Mouse (Mus musculus) midbrain, embryonic 10.5 days (tissue): ENCODE data around the gene Kcnh1. TPM values are rescaled to one million over a fixed set of nuclear protein-coding genes. Genes with fewer than 3 reads are reported as not detected.

Experiments
- DNase-seq: peaks from one replicate; pipeline ENCODE4 v3.0.0-alpha.2; 2017; ENCODE audit warnings: low spot score
- H3K27ac ChIP-seq: fragments of 300-500 bp; sonication (generic); replicated peaks from 2 replicates; pipeline ENCODE4 v1.5.1; 2016; ENCODE audit warnings: mild to moderate bottlenecking
- H3K27me3 ChIP-seq: fragments of 300-500 bp; sonication (generic); 2 replicates; pipeline ENCODE4 v1.6.1; 2016; ENCODE audit warnings: low read depth, mild to moderate bottlenecking; ENCODE audit not compliant: poor library complexity, severe bottlenecking
- H3K36me3 ChIP-seq: fragments of 300-500 bp; sonication (generic); 2 replicates; pipeline ENCODE4 v1.6.1; 2016; ENCODE audit warnings: mild to moderate bottlenecking, moderate library complexity
- H3K4me1 ChIP-seq: fragments of 300-500 bp; sonication (generic); 2 replicates; pipeline ENCODE4 v1.6.1; 2016
- H3K4me3 ChIP-seq: fragments of 300-500 bp; sonication (generic); 2 replicates; pipeline ENCODE4 v1.5.1; 2016; ENCODE audit warnings: mild to moderate bottlenecking, moderate library complexity
- H3K9me3 ChIP-seq: fragments of 300-500 bp; sonication (generic); replicated peaks from 2 replicates; pipeline ENCODE4 v1.6.1; 2016; ENCODE audit warnings: mild to moderate bottlenecking
- WGBS: fragments of 180-500 bp; shearing (Covaris S2); methylation state at CpG from one replicate; pipeline ENCODE4 v1.1.7; 2016; 5-methylcytosine and 5-hydroxymethylcytosine counted together
- polyA plus RNA-seq: library from polyadenylated mRNA; unstranded; fragments of >200 nt; fragmentation: Nextera tagmentation; extraction: Ambion mirVana; gene quantifications from 2 replicates; pipeline ENCODE4 v1.2.1, GENCODE M21; 2016

The Kcnh1 gene
- polyA plus RNA-seq, 1 experiment from 2014 or later: 0.32 TPM

GRCm38 (mm10) chr1:192207956-192208355 lies 17.4 kb downstream of the Kcnh1 start:
- Histone ChIP-seq H3K4me1 (no peaks in the 10 kb centered on the region), H3K4me3 (no peak overlapping the region), H3K27me3 (no peaks in the 10 kb centered on the region), H3K36me3 (no peaks in the 10 kb centered on the region), H3K9me3 (no peaks in the 10 kb centered on the region), H3K27ac (no peak overlapping the region)
- no peak for DNase-seq
- WGBS: 76% methylated on average over 5 of the region's 5 CpGs

GRCm38 (mm10) chr1:192212448-192212847 lies 21.9 kb downstream of the Kcnh1 start:
- no peaks in the 10 kb centered on the region for H3K36me3 ChIP-seq
- no peaks in the 10 kb centered on the region for H3K9me3 ChIP-seq
- H3K27ac ChIP-seq: no peak overlapping the region
- WGBS: 72% methylated on average over 2 of the region's 2 CpGs
- H3K27me3 ChIP-seq: no peaks in the 10 kb centered on the region
- H3K4me1 ChIP-seq: no peaks in the 10 kb centered on the region
- DNase-seq: no peak
- no peak overlapping the region for H3K4me3 ChIP-seq

DNA sequence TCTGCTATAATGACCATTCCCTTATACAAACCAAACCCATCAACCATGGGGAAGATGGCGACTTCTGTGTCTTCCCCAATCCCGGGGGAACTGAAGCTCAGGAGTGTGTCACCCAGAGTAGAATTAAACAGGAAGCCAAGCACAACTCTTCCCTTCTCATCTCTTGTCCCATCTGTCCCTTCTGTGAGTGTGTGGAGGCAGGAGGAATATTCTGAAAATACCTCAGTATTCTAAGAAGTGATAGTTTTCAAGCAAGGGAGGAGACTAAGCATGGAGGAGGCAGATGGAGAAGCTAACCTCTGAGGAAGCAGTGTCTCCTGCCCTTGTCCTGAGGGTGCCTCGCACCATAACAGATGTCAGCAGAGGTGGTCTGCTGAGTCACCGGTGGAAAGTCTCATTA lies 24.1 kb downstream of the Kcnh1 start:
- Histone ChIP-seq H3K9me3 (no peaks in the 10 kb centered on the region), H3K27ac (no peak overlapping the region), H3K36me3 (no peaks in the 10 kb centered on the region), H3K4me1 (no peaks in the 10 kb centered on the region), H3K4me3 (no peak overlapping the region), H3K27me3 (no peaks in the 10 kb centered on the region)
- WGBS: 92% methylated on average over 4 of the region's 4 CpGs
- DNase-seq: no peak

- Histone ChIP-seq H3K4me3 (no peak overlapping the region), H3K9me3 (no peaks in the 10 kb centered on the region), H3K4me1 (no peaks in the 10 kb centered on the region; the same call in 1 of the 2 replicates), H3K27ac (no peak overlapping the region), H3K36me3 (no peaks in the 10 kb centered on the region), H3K27me3 (no peaks in the 10 kb centered on the region)
- 73% methylated on average over 2 of the region's 2 CpGs for WGBS
- no peak for DNase-seq
Observed at GRCm38 (mm10) chr1:192220156-192220555, 29.6 kb downstream of the Kcnh1 start.

GRCm38 (mm10) chr1:192224161-192224560 lies 33.6 kb downstream of the Kcnh1 start:
- H3K27me3 ChIP-seq: no peaks in the 10 kb centered on the region
- 46% methylated on average over 4 of the region's 4 CpGs for WGBS
- H3K36me3 ChIP-seq: no peaks in the 10 kb centered on the region
- no peaks in the 10 kb centered on the region; the same call in 1 of the 2 replicates for H3K4me1 ChIP-seq
- no peak overlapping the region for H3K27ac ChIP-seq
- H3K9me3 ChIP-seq: peaks cover 6% of the 10 kb centered on the region; the same call in 1 of the 2 replicates
- H3K4me3 ChIP-seq: no peak overlapping the region
- no peak for DNase-seq

DNA sequence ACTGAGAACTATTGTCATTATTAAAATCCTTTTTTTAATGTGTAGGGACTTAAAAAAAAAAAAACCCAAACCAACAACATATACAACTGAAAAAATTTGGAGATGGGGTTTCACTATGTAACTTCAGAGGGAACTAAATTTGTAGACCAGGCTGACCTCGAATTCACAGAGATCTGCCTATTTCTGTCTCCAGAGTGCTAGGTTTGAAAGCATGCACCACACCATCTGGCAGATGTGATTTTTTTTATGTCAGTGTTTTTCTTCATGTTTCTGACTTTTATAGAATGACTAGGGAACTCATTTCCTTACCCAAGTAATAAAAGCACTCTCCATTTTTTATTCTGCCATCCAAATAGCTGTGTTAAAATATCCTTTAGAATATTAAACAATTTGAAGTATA lies 42.1 kb downstream of the Kcnh1 start:
- Histone ChIP-seq H3K9me3 (peaks cover 6% of the 10 kb centered on the region; the same call in 1 of the 2 replicates), H3K27me3 (no peaks in the 10 kb centered on the region), H3K27ac (no peak overlapping the region), H3K4me3 (no peak overlapping the region), H3K4me1 (0 out of 2 replicates have a peak, but pooled peaks cover 3% of the 10 kb centered on the region), H3K36me3 (no peaks in the 10 kb centered on the region)
- DNase-seq: no peak
- WGBS: 70% methylated on average over 1 of the region's 1 CpGs

DNA sequence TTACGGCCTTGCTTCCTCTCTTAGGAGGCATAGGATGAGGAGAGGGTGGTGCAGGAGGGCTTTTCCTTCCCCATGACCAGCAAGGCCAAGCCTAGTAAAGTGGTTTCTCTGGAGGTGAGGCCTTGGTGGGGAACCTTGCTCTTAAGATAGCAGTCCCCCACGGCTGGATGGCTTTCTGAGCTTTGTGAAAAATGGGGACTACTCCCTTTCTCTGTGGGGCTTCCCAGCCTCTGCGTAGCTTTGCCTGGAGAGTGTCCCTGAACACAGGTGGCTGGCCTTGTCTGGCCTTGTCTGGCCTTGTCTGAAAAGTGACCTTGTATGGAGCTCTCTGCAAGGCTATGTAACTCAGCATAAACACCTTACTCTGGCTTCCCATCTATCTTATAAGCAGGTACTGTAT lies 56.3 kb downstream of the Kcnh1 start:
- no peaks in the 10 kb centered on the region for H3K4me1 ChIP-seq
- H3K36me3 ChIP-seq: no peaks in the 10 kb centered on the region
- WGBS: 77% methylated on average over 3 of the region's 3 CpGs
- DNase-seq: no peak
- H3K27me3 ChIP-seq: no peaks in the 10 kb centered on the region
- H3K9me3 ChIP-seq: no peaks in the 10 kb centered on the region
- no peak overlapping the region for H3K4me3 ChIP-seq
- H3K27ac ChIP-seq: no peak overlapping the region

DNA sequence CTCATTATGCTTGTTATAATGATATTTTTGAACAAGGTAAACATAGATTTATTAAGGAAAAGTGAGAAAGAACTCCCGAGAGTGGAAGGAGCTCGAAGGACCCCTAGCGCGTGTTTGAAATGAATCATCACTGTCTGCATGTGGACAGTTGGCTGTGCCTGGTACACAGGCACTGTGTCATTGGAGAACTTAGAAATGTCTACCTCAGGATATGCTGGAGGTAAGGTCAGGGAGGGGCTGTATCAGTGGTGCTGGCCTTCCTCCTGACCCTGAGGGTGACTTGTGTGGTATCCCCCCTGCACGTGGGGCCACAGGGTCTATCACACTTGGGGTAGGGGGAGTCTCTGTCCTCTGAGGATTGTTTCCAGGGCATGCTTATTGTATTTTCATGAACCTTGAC lies 68.6 kb downstream of the Kcnh1 start:
- WGBS: 90% methylated on average over 5 of the region's 5 CpGs
- DNase-seq: no peak
- no peaks in the 10 kb centered on the region for H3K27me3 ChIP-seq
- H3K36me3 ChIP-seq: no peaks in the 10 kb centered on the region
- no peaks in the 10 kb centered on the region for H3K9me3 ChIP-seq
- H3K4me1 ChIP-seq: no peaks in the 10 kb centered on the region
- H3K27ac ChIP-seq: no peak overlapping the region
- no peak overlapping the region for H3K4me3 ChIP-seq

GRCm38 (mm10) chr1:192259616-192260015 lies 69.0 kb downstream of the Kcnh1 start:
- Histone ChIP-seq H3K4me3 (no peak overlapping the region), H3K27ac (no peak overlapping the region), H3K4me1 (no peaks in the 10 kb centered on the region), H3K27me3 (no peaks in the 10 kb centered on the region), H3K9me3 (no peaks in the 10 kb centered on the region), H3K36me3 (no peaks in the 10 kb centered on the region)
- WGBS: 78% methylated on average over 7 of the region's 7 CpGs
- DNase-seq: no peak

GRCm38 (mm10) chr1:192265704-192266103 lies 75.1 kb downstream of the Kcnh1 start:
- H3K27ac ChIP-seq: no peak overlapping the region
- H3K4me1 ChIP-seq: no peaks in the 10 kb centered on the region
- H3K9me3 ChIP-seq: no peaks in the 10 kb centered on the region
- H3K27me3 ChIP-seq: no peaks in the 10 kb centered on the region
- no peaks in the 10 kb centered on the region for H3K36me3 ChIP-seq
- WGBS: 85% methylated on average over 1 of the region's 1 CpGs
- DNase-seq: no peak
- H3K4me3 ChIP-seq: no peak overlapping the region

DNA sequence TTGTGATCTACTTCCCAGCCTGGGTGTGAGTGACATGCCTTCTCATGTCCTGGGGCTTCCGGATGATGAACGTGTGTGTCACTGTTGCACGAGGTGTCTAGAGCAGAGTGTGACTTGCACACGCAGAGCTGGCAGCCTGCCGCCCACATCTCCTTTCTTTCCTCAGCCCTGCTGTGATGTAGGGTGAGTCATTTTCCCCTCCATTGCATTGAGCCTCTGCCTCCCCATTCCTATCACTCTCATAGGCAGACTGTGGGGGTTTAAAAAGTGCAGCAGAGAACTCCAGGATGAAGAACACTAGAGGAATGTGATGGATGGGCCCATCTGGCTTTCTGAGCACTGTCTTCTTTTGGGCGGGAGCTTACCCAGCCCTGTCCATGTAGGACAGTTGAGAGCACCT lies 76.4 kb downstream of the Kcnh1 start:
- DNase-seq: no peak
- Histone ChIP-seq H3K9me3 (no peaks in the 10 kb centered on the region), H3K4me1 (no peaks in the 10 kb centered on the region), H3K4me3 (no peak overlapping the region), H3K36me3 (no peaks in the 10 kb centered on the region), H3K27ac (no peak overlapping the region), H3K27me3 (no peaks in the 10 kb centered on the region)
- WGBS: 92% methylated on average over 6 of the region's 6 CpGs

DNA sequence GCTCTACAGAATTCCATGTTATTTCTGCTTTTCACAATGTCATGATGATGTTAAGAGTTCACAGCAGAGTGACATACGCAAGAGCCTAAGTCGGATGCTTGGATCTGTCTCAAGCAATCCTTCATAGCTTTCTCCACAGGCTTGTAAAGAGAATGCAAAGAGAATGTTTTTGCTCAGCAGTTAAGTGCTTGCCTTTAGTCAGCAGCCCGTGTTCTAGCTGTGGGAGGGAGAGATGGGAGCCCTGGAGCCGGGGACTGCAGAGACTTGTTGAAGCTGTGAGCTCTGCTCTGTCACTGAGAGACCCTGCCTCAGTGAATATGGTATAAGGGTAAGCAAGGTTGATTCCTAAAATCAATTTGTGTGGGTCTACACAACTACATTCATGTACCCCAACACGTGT lies 78.3 kb downstream of the Kcnh1 start:
- H3K36me3 ChIP-seq: no peaks in the 10 kb centered on the region
- H3K9me3 ChIP-seq: no peaks in the 10 kb centered on the region
- no peak for DNase-seq

DNA sequence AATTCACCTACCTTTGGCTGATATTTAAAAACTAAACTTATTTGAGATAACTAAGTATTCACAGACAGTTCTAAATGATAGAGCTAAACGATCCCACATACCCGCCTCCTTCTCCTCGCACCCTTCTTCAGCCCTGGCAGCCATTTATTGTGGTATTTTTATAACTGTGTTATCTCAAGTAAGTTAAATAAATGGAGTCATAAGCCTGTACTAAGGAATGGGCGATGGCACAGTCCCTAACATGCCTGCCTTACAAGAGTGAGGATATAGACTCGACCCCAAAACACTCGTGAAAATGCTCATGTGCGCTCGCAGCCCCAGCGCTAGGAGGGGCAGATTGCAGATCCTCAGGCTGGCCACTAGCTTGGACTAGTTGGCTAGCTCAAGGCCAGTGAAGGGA lies 79.3 kb downstream of the Kcnh1 start:
- Histone ChIP-seq H3K36me3 (no peaks in the 10 kb centered on the region), H3K27me3 (no peaks in the 10 kb centered on the region), H3K27ac (no peak overlapping the region), H3K4me1 (no peaks in the 10 kb centered on the region), H3K4me3 (no peak overlapping the region), H3K9me3 (no peaks in the 10 kb centered on the region)
- WGBS: 89% methylated on average over 9 of the region's 9 CpGs
- no peak for DNase-seq

More for the DNA sequence above, 78.3 kb downstream of the Kcnh1 start:
- H3K27ac ChIP-seq: no peak overlapping the region
- 85% methylated on average over 5 of the region's 5 CpGs for WGBS
- H3K27me3 ChIP-seq: no peaks in the 10 kb centered on the region
- H3K4me3 ChIP-seq: no peak overlapping the region
- no peaks in the 10 kb centered on the region for H3K4me1 ChIP-seq

GRCm38 (mm10) chr1:192277801-192278385 lies 87.3 kb downstream of the Kcnh1 start:
- Histone ChIP-seq H3K36me3 (no peaks in the 10 kb centered on the region), H3K4me1 (peaks cover 10% of the 10 kb centered on the region), H3K4me3 (no peak overlapping the region), H3K27ac (no peak overlapping the region), H3K9me3 (no peaks in the 10 kb centered on the region), H3K27me3 (peaks cover 8% of the 10 kb centered on the region; the same call in 1 of the 2 replicates)
- WGBS: 49% methylated on average over 5 of the region's 5 CpGs
- DNase-seq: no peak
